Mouse (Mus musculus): ENCODE measurements at regions not wholly inside any gene's neighbourhood (a gene's known extent, or its start where the extent isn't known, plus 50 kb on each side); places are given as distances from the start of the nearest gene placed in this dataset.

DNA sequence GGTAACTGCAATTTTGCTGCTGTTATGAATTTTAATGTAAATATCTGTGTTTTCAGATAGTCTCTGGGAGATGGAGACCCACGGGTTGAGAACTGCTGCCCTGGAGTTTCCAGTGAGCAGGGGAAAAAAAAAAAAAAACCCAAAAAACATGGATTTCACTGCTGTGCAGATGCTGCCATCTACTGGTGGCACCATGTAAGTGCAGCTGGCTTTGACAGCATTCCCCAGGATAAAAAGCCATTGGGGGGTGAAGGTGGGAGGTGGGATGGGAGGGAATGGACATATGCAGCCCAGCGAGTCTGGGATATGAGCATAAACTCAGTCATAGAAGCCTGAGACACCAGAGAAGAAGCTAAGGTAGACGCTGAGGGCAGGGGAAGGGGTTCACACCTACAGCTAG lies 413.3 kb downstream of the Zfp536 start:
- peak in 1 of 2 experiments; percentile 50 for DNase-seq
- WGBS = 15% methylated on average over 3 of the region's 3 CpGs
- TF ChIP-seq CTCF (IDR thresholded peaks at IDR 0.05; ENCODE audit: borderline replicate concordance, insufficient read depth, low read depth, low read length) (peak; percentile 84), POLR2A (IDR thresholded peaks at IDR 0.05; ENCODE audit: borderline replicate concordance, insufficient read depth, low read length) (no peak)
- Histone ChIP-seq H3K4me3 (replicated peaks; ENCODE audit: insufficient read depth, low read depth, low read length) (no peak overlapping the region), H3K27ac (ENCODE audit: insufficient read depth, low read length) (no peak overlapping the region), H3K4me1 (ENCODE audit: control insufficient read depth, insufficient read depth, low read length) (no peaks in the 10 kb centered on the region), H3K27me3 (ENCODE audit: control insufficient read depth, insufficient read depth, low read length) (no peaks in the 10 kb centered on the region)

DNA sequence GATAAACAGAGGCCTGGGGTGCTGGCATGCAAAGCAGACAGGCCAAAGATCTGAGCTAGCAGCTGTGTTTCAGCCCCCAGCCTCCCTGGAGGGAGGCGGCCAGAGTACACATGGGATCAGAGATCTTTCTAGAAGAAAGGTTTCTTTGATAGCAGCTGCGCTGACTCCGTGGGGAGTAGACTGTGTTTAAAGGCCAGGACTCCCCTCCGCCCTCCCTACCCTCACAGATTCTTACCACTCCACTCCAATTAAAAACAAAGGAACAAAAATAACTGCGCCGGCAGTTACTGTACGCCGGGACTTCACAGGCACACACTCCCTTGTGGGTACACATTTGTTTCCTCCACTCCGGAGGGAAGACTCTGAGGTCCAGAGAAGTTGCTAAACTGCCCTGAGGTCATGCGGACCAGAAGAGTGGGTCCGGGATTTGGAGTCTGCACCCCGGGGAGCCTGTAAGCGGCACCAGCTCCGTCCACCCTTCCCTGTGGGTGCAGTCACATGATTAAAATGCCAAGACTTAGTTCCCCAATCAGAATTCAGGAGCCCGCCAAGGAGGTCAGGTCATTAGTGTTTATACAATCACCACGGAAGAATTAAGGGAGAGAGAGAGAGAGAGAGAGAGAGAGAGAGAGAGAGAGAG lies 411.5 kb downstream of the Zfp536 start:
- no peak for TF ChIP-seq CTCF (IDR thresholded peaks at IDR 0.05; ENCODE audit: borderline replicate concordance, insufficient read depth, low read depth, low read length)
- TF ChIP-seq POLR2A (IDR thresholded peaks at IDR 0.05; ENCODE audit: borderline replicate concordance, insufficient read depth, low read length) = no peak
- no peak overlapping the region for H3K27ac ChIP-seq (ENCODE audit: insufficient read depth, low read length)
- H3K27me3 ChIP-seq (ENCODE audit: control insufficient read depth, insufficient read depth, low read length) = no peaks in the 10 kb centered on the region
- peak overlapping the region; percentile 21 for H3K4me3 ChIP-seq (replicated peaks; ENCODE audit: insufficient read depth, low read depth, low read length)
- WGBS = 13% methylated on average over 16 of the region's 16 CpGs
- no peaks in the 10 kb centered on the region for H3K4me1 ChIP-seq (ENCODE audit: control insufficient read depth, insufficient read depth, low read length)
- DNase-seq = peak in 1 of 2 experiments; percentile 15

- Histone ChIP-seq H3K4me1 (ENCODE audit: control insufficient read depth, insufficient read depth, low read length) (no peaks in the 10 kb centered on the region), H3K4me3 (replicated peaks; ENCODE audit: insufficient read depth, low read depth, low read length) (no peak overlapping the region), H3K27ac (ENCODE audit: insufficient read depth, low read length) (no peak overlapping the region), H3K27me3 (ENCODE audit: control insufficient read depth, insufficient read depth, low read length) (no peaks in the 10 kb centered on the region)
- WGBS = 65% methylated on average over 8 of the region's 8 CpGs
- no peak for DNase-seq
- TF ChIP-seq CTCF (IDR thresholded peaks at IDR 0.05; ENCODE audit: borderline replicate concordance, insufficient read depth, low read depth, low read length) (no peak), POLR2A (IDR thresholded peaks at IDR 0.05; ENCODE audit: borderline replicate concordance, insufficient read depth, low read length) (no peak)
Observed at GRCm38 (mm10) chr7:37362879-37363278, 410.6 kb downstream of the Zfp536 start.

DNA sequence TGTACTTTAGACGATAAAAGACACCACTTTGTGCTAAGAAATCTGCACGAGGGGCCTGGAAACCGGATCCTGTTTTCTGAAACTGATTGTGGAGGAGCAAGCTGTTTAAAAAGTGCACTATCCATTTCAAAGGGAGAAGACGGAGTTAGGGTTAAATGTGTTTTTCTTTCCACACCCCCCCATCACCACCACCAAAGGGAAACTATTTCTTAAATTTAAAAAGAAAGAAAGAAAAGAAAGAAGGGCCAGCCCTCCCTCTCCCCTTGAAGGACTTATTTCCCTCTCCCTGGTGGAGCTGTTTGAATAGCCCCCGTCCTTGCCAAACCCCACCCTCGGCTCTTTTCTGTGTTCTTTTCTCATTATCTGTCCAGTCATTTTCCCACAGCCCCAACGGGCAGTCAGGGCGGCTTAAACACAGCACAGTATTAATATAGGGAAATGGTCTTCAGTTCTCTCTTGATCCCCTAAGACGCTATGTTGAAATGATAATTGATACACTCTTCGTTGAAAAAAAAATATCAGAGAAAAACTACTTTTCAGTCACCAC lies 409.7 kb downstream of the Zfp536 start:
- no peaks in the 10 kb centered on the region for H3K4me1 ChIP-seq (ENCODE audit: control insufficient read depth, insufficient read depth, low read length)
- no peaks in the 10 kb centered on the region for H3K27me3 ChIP-seq (ENCODE audit: control insufficient read depth, insufficient read depth, low read length)
- WGBS = 56% methylated on average over 10 of the region's 10 CpGs
- TF ChIP-seq CTCF (IDR thresholded peaks at IDR 0.05; ENCODE audit: borderline replicate concordance, insufficient read depth, low read depth, low read length) = no peak
- no peak for TF ChIP-seq POLR2A (IDR thresholded peaks at IDR 0.05; ENCODE audit: borderline replicate concordance, insufficient read depth, low read length)
- no peak overlapping the region for H3K4me3 ChIP-seq (replicated peaks; ENCODE audit: insufficient read depth, low read depth, low read length)
- no peak overlapping the region for H3K27ac ChIP-seq (ENCODE audit: insufficient read depth, low read length)
- no peak for DNase-seq

GRCm38 (mm10) chr7:37364221-37364620 lies 409.2 kb downstream of the Zfp536 start:
- Histone ChIP-seq H3K4me3 (replicated peaks; ENCODE audit: insufficient read depth, low read depth, low read length) (no peak overlapping the region), H3K4me1 (ENCODE audit: control insufficient read depth, insufficient read depth, low read length) (no peaks in the 10 kb centered on the region), H3K27ac (ENCODE audit: insufficient read depth, low read length) (no peak overlapping the region), H3K27me3 (ENCODE audit: control insufficient read depth, insufficient read depth, low read length) (no peaks in the 10 kb centered on the region)
- no peak for DNase-seq
- WGBS = 77% methylated on average over 9 of the region's 9 CpGs
- TF ChIP-seq CTCF (IDR thresholded peaks at IDR 0.05; ENCODE audit: borderline replicate concordance, insufficient read depth, low read depth, low read length) (no peak), POLR2A (IDR thresholded peaks at IDR 0.05; ENCODE audit: borderline replicate concordance, insufficient read depth, low read length) (no peak)

DNA sequence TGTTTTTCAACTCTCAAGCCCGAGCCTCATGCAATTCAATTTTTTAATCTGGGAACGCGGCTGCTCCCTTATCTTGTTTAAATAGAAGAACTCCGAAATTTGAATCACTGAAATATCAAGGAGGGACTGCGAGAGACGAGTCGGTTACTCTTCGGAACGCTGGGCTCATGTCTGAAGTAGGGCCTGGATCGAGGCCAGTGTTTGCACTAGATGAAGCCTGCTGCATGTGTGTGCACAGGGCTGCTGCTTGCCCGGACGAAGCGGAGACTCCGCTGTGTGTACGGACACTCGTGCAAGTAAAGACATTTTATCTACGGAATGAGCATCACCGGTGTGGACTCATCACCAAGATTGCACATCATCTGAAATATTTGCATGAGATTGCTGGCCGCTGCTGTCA lies 407.4 kb downstream of the Zfp536 start:
- Histone ChIP-seq H3K27me3 (ENCODE audit: control insufficient read depth, insufficient read depth, low read length) (no peaks in the 10 kb centered on the region), H3K4me3 (replicated peaks; ENCODE audit: insufficient read depth, low read depth, low read length) (no peak overlapping the region), H3K4me1 (ENCODE audit: control insufficient read depth, insufficient read depth, low read length) (no peaks in the 10 kb centered on the region), H3K27ac (ENCODE audit: insufficient read depth, low read length) (no peak overlapping the region)
- TF ChIP-seq POLR2A (IDR thresholded peaks at IDR 0.05; ENCODE audit: borderline replicate concordance, insufficient read depth, low read length) = no peak
- no peak for TF ChIP-seq CTCF (IDR thresholded peaks at IDR 0.05; ENCODE audit: borderline replicate concordance, insufficient read depth, low read depth, low read length)
- no peak for DNase-seq
- 58% methylated on average over 19 of the region's 19 CpGs for WGBS

DNA sequence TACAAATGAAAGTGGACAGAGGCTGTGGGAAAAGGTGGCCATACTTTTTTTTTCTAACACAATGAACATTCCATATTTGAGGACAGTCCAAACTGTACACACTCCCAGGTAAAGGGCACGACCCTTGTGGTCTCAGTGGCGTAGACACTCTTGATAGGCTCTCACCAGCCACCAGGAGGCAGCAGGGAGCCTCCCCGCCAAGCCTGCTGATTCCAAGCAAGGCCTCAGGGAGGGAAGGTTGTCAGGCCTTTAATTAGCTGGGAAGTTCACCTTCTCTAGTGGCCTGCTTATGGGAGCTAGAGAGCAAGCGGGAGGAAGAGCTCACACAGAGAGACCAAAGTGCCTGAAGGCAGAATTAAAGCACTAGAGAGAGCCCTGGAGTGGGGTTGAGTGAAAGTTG lies 403.7 kb downstream of the Zfp536 start:
- no peak overlapping the region for H3K4me3 ChIP-seq (replicated peaks; ENCODE audit: insufficient read depth, low read depth, low read length)
- no peak overlapping the region for H3K27ac ChIP-seq (ENCODE audit: insufficient read depth, low read length)
- no peak for TF ChIP-seq POLR2A (IDR thresholded peaks at IDR 0.05; ENCODE audit: borderline replicate concordance, insufficient read depth, low read length)
- TF ChIP-seq CTCF (IDR thresholded peaks at IDR 0.05; ENCODE audit: borderline replicate concordance, insufficient read depth, low read depth, low read length) = peak; percentile 59
- 68% methylated on average over 4 of the region's 4 CpGs for WGBS
- H3K4me1 ChIP-seq (ENCODE audit: control insufficient read depth, insufficient read depth, low read length) = no peaks in the 10 kb centered on the region
- DNase-seq = peak in 1 of 2 experiments; percentile 41
- no peaks in the 10 kb centered on the region for H3K27me3 ChIP-seq (ENCODE audit: control insufficient read depth, insufficient read depth, low read length)

DNA sequence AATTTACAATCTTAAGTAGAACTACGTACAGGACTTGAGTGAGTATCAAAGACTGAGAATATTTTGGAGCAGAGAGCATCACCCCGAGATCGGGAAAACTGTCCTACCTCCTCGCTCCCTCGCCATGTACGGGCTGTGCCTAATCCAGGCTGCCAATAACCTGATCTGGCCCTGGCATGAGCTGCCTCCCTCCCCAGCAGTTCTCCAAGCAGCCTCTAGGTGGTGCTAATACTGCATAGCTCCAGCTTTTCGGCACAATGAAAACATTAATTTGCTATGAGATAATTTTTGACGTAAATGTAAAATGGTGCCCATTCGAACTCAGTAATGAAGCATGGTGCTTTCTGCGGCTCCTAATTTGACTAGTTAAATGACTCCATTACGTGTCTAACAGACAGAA lies 399.6 kb downstream of the Zfp536 start:
- Histone ChIP-seq H3K27ac (ENCODE audit: insufficient read depth, low read length) (no peak overlapping the region), H3K4me3 (replicated peaks; ENCODE audit: insufficient read depth, low read depth, low read length) (peak overlapping the region; percentile 12), H3K27me3 (ENCODE audit: control insufficient read depth, insufficient read depth, low read length) (no peaks in the 10 kb centered on the region), H3K4me1 (ENCODE audit: control insufficient read depth, insufficient read depth, low read length) (peaks cover 7% of the 10 kb centered on the region; the same call in 1 of the 2 replicates)
- WGBS = 3% methylated on average over 11 of the region's 11 CpGs
- DNase-seq = peak; percentile 88 to 92
- TF ChIP-seq POLR2A (IDR thresholded peaks at IDR 0.05; ENCODE audit: borderline replicate concordance, insufficient read depth, low read length) = no peak
- peak; percentile 94 for TF ChIP-seq CTCF (IDR thresholded peaks at IDR 0.05; ENCODE audit: borderline replicate concordance, insufficient read depth, low read depth, low read length)

Data from cerebellum, adult 2 months (tissue).